In genomic region chr15:78712335-78713258, GRCm38 (mm10) we compare ENCODE assay signal across 8 mouse cellular contexts. TPM values are rescaled to one million over a fixed set of nuclear protein-coding genes. Genes with fewer than 3 reads are reported as not detected.
DNase-seq lines count a peak whose midpoint lies in the region; ATAC-seq and TF ChIP-seq lines count a peak whose summit lies in the region.

No protein-coding gene starts in this region.

- in situ Hi-C loops in CH12.LX (cut with MboI; ENCODE audit: low pct_ligation_motif_present, low pct_unique_long_range_greater_than_20kb, low sequenced_read_pairs), result no loop called here

- peak; percentile 26 for DNase-seq in gastrocnemius, postnatal 14 days
- no peak for DNase-seq in gastrocnemius, adult 18-20 months (ENCODE audit: low spot score)
- peak; percentile 45 for DNase-seq in CH12.LX (ENCODE audit: extremely low read depth)
- DNase-seq in embryonic facial prominence, embryonic 11.5 days (ENCODE audit: low spot score), result peak; percentile 60
- peak; percentile 41 for DNase-seq in hindbrain, embryonic 14.5 days (ENCODE audit: low spot score)
- DNase-seq in right cerebral cortex, adult 18-20 months, result peak; percentile 79
- DNase-seq in urinary bladder, adult 2 months (ENCODE audit: low spot score), result no peak

- no peak for TF ChIP-seq POLR2A in CH12.LX (IDR thresholded peaks at IDR 0.05; ENCODE audit: low read depth, low read length)

- peak overlapping the region; percentile 48; the same call in 1 of the 2 replicates for H3K4me2 ChIP-seq in CH12.LX (ENCODE audit: insufficient read depth, low read depth, poor library complexity, severe bottlenecking)
- H3K4me2 ChIP-seq in embryonic facial prominence, embryonic 11.5 days (ENCODE audit: low read depth, low read length), result peak overlapping the region; percentile 49
- peak overlapping the region; percentile 66 for H3K4me2 ChIP-seq in hindbrain, embryonic 14.5 days (replicated peaks)
- peak overlapping the region; percentile 39 for H3K4me2 ChIP-seq in limb, embryonic 15.5 days

- H3K4me3 ChIP-seq in CH12.LX (replicated peaks in 1 of 3; ENCODE audit: low read depth in 2 of 3, low read length in 2 of 3, poor library complexity in 1 of 3), result no peak overlapping the region
- peak overlapping the region; percentile 19 for H3K4me3 ChIP-seq in embryonic facial prominence, embryonic 11.5 days (ENCODE audit: low read depth, low read length)
- H3K4me3 ChIP-seq in hindbrain, embryonic 14.5 days (replicated peaks; ENCODE audit: low read length), result peak overlapping the region; percentile 29
- peak overlapping the region; percentile 20; the same call in 1 of the 2 replicates for H3K4me3 ChIP-seq in limb, embryonic 15.5 days

- peaks cover 10 to 16% of the 10 kb centered on the region in 2 experiments for H3K4me1 ChIP-seq in CH12.LX (ENCODE audit: control insufficient read depth in 1 of 2, insufficient read depth in 2 of 2)
- H3K4me1 ChIP-seq in embryonic facial prominence, embryonic 11.5 days (ENCODE audit: control insufficient read depth, insufficient read depth, low read length), result peaks cover 4% of the 10 kb centered on the region; the same call in 1 of the 2 replicates
- H3K4me1 ChIP-seq in hindbrain, embryonic 14.5 days (replicated peaks; ENCODE audit: control insufficient read depth, insufficient read depth, low read length), result peaks cover 47% of the 10 kb centered on the region
- peaks cover 5% of the 10 kb centered on the region for H3K4me1 ChIP-seq in limb, embryonic 15.5 days

- no peak overlapping the region for H3K9ac ChIP-seq in CH12.LX (ENCODE audit: insufficient read depth, low read depth)
- peak overlapping the region; percentile 18; the same call in 1 of the 2 replicates for H3K9ac ChIP-seq in embryonic facial prominence, embryonic 11.5 days (replicated peaks; ENCODE audit: low read length)
- H3K9ac ChIP-seq in hindbrain, embryonic 14.5 days, result peak overlapping the region; percentile 62
- no peak overlapping the region for H3K9ac ChIP-seq in limb, embryonic 15.5 days

- H3K27me3 ChIP-seq in CH12.LX (replicated peaks), result peaks cover 96% of the 10 kb centered on the region
- peaks cover 51% of the 10 kb centered on the region for H3K27me3 ChIP-seq in embryonic facial prominence, embryonic 11.5 days (ENCODE audit: control insufficient read depth, insufficient read depth, low read length)
- H3K27me3 ChIP-seq in hindbrain, embryonic 14.5 days (ENCODE audit: control insufficient read depth, insufficient read depth, low read length), result peaks cover 26% of the 10 kb centered on the region; the same call in 1 of the 2 replicates
- H3K27me3 ChIP-seq in limb, embryonic 15.5 days, result peaks cover 86% of the 10 kb centered on the region

- 10% methylated on average over 53 of the region's 53 CpGs for WGBS in embryonic facial prominence, embryonic 11.5 days
- 6% methylated on average over 47 of the region's 53 CpGs for WGBS in hindbrain, embryonic 14.5 days
- 11% methylated on average over 41 of the region's 53 CpGs for WGBS in limb, embryonic 15.5 days

- dilution Hi-C loops in CH12.LX (cut with MboI; ENCODE audit: extremely low pct_ligation_motif_present, extremely low pct_unique_long_range_greater_than_20kb, low sequenced_read_pairs), result no loop called here

- no peaks in the 10 kb centered on the region for H3K9me3 ChIP-seq in CH12.LX (replicated peaks; ENCODE audit: low read length)
- no peaks in the 10 kb centered on the region for H3K9me3 ChIP-seq in embryonic facial prominence, embryonic 11.5 days (replicated peaks; ENCODE audit: control insufficient read depth, low read length)
- H3K9me3 ChIP-seq in hindbrain, embryonic 14.5 days (ENCODE audit: control insufficient read depth, low read length), result no peaks in the 10 kb centered on the region
- no peaks in the 10 kb centered on the region for H3K9me3 ChIP-seq in limb, embryonic 15.5 days

- no peaks in the 10 kb centered on the region for H3K36me3 ChIP-seq in CH12.LX (replicated peaks in 1 of 2; ENCODE audit: control insufficient read depth in 1 of 2, insufficient read depth in 1 of 2, low read length in 1 of 2)
- no peaks in the 10 kb centered on the region for H3K36me3 ChIP-seq in embryonic facial prominence, embryonic 11.5 days (replicated peaks; ENCODE audit: control insufficient read depth, insufficient read depth, low read depth, low read length)
- no peaks in the 10 kb centered on the region for H3K36me3 ChIP-seq in hindbrain, embryonic 14.5 days (replicated peaks; ENCODE audit: control insufficient read depth, insufficient read depth)
- no peaks in the 10 kb centered on the region for H3K36me3 ChIP-seq in limb, embryonic 15.5 days

- intact Hi-C loops in gastrocnemius, postnatal 14 days (cut with DNase I; ENCODE audit: low total_unique reads), result no loop called here

- no peak overlapping the region for H3K27ac ChIP-seq in CH12.LX (ENCODE audit: insufficient read depth, low read depth)
- H3K27ac ChIP-seq in embryonic facial prominence, embryonic 11.5 days (replicated peaks; ENCODE audit: low read depth, low read length), result no peak overlapping the region
- 0 out of 2 replicates have a peak overlapping the region, but pooled peaks have one; percentile 4 for H3K27ac ChIP-seq in hindbrain, embryonic 14.5 days
- H3K27ac ChIP-seq in limb, embryonic 15.5 days, result no peak overlapping the region

- TF ChIP-seq RAD21 in CH12.LX (IDR thresholded peaks at IDR 0.05; ENCODE audit: low read depth, low read length), result no peak

- 0 out of 2 replicates have a peak, but pooled peaks have one; percentile 32 for ATAC-seq in embryonic facial prominence, embryonic 11.5 days (replicated peaks; ENCODE audit: insufficient number of reproducible peaks, low FRiP score, low TSS enrichment, low read depth)
- ATAC-seq in hindbrain, embryonic 14.5 days (ENCODE audit: low FRiP score), result no peak
- ATAC-seq in limb, embryonic 15.5 days (ENCODE audit: insufficient number of reproducible peaks, low FRiP score, low TSS enrichment, low read depth), result no peak

- no peaks in the 10 kb centered on the region for H3K79me2 ChIP-seq in CH12.LX (replicated peaks; ENCODE audit: control insufficient read depth, extremely low read depth, insufficient read depth, poor library complexity, severe bottlenecking)

- no peak for TF ChIP-seq CTCF in CH12.LX (conservative IDR thresholded peaks at IDR 0.05 in 1 of 2, IDR thresholded peaks at IDR 0.05 in 1 of 2; ENCODE audit: low read depth in 2 of 2, low read length in 2 of 2)

- no peak for TF ChIP-seq EP300 in CH12.LX (IDR thresholded peaks at IDR 0.05; ENCODE audit: low read length)

TF ChIP-seq in CH12.LX, 34 proteins besides CTCF, POLR2A, EP300 and RAD21:
- TF ChIP-seq MAX (IDR thresholded peaks at IDR 0.05; ENCODE audit: low read length), result no peak
- TF ChIP-seq PAX5 (IDR thresholded peaks at IDR 0.05; ENCODE audit: low read length), result no peak
- no peak for TF ChIP-seq TBP (conservative IDR thresholded peaks at IDR 0.05; ENCODE audit: low read depth, low read length)
- no peak for TF ChIP-seq NELFE (IDR thresholded peaks at IDR 0.05; ENCODE audit: low read depth, low read length)
- TF ChIP-seq NRF1 (IDR thresholded peaks at IDR 0.05; ENCODE audit: low read depth, low read length), result peak; percentile 81
- TF ChIP-seq MAZ (IDR thresholded peaks at IDR 0.05; ENCODE audit: low read depth, low read length), result no peak
- peak; percentile 64; the same call in 1 of the 2 replicates for TF ChIP-seq SIN3A (IDR thresholded peaks at IDR 0.05; ENCODE audit: low read length)
- no peak for TF ChIP-seq ELF1 (IDR thresholded peaks at IDR 0.05; ENCODE audit: low read depth, low read length)
- no peak for TF ChIP-seq RCOR1 (conservative IDR thresholded peaks at IDR 0.05; ENCODE audit: low read depth, low read length)

RNA-seq across cellular contexts. Expression of gene Elfn2, which starts 6.0 kb away (rescaled TPM):
- under 1 TPM; 0.07 to 0.62 TPM for total RNA-seq in gastrocnemius, postnatal 14 days (2021)
- total RNA-seq in gastrocnemius, adult 18-20 months (2021), result under 1 TPM; 0.02 to 0.05 TPM
- total RNA-seq in CH12.LX (2012; rRNA removed) (not detected in 2 replicates), CH12.LX (2014; rRNA removed) (not detected in 2 replicates)
- 0.06 TPM in 1 of 2 replicates, not detected in the other for polyA plus RNA-seq in CH12.LX (2012; ENCODE audit: insufficient read length, low read depth)
- 0.28 TPM in 1 of 2 replicates, not detected in the other for polyA plus RNA-seq in embryonic facial prominence, embryonic 11.5 days (2014; fragmentation: Nextera tagmentation; extraction: Ambion mirVana)
- polyA plus RNA-seq in hindbrain, embryonic 14.5 days (2014; fragmentation: Nextera tagmentation; extraction: Ambion mirVana), result 6.0 and 8.5 TPM in 2 replicates
- polyA plus RNA-seq in limb, embryonic 15.5 days (2015; fragmentation: Nextera tagmentation; extraction: Ambion mirVana), result 0.05 and 0.22 TPM in 2 replicates
- 0.03 and 0.04 TPM in 2 replicates for polyA plus RNA-seq in urinary bladder, adult 2 months (2012; rRNA removed)

Comparison
In these comparisons a context has a peak if more than half of its experiments do, and no peak if none do; other contexts are left out.
1. DNase-seq: peak in gastrocnemius, postnatal 14 days (single experiment), CH12.LX (single experiment), embryonic facial prominence, embryonic 11.5 days (single experiment), hindbrain, embryonic 14.5 days (single experiment) and right cerebral cortex, adult 18-20 months (single experiment); none in gastrocnemius, adult 18-20 months (single experiment) and urinary bladder, adult 2 months (single experiment).
2. H3K4me3 ChIP-seq: peak in embryonic facial prominence, embryonic 11.5 days (single experiment), hindbrain, embryonic 14.5 days (single experiment) and limb, embryonic 15.5 days (single experiment); none in CH12.LX (0 of 3).
3. H3K9ac ChIP-seq: peak in embryonic facial prominence, embryonic 11.5 days (single experiment) and hindbrain, embryonic 14.5 days (single experiment); none in CH12.LX (single experiment) and limb, embryonic 15.5 days (single experiment).
4. Peak in every context shown above with its lines, with median percentiles within 50 percentile points of each other: H3K4me2 ChIP-seq.